Mouse (Mus musculus) cortical plate, adult 2 months (tissue): ENCODE results near the gene Kank4. TPM values are rescaled to one million over a fixed set of nuclear protein-coding genes. Genes with fewer than 3 reads are reported as not detected.
"Not testable (repeated sequence)": the region's sequence is repeated elsewhere in the genome, so short reads cannot be mapped to it uniquely, and the experiment has no call there.

Experiments used
- H3K27ac ChIP-seq: fragments of 200-500 bp; 2 replicates; pipeline ENCODE4 v1.5.1; 2012; ENCODE audit warnings: low read length, control low read depth, inconsistent platforms; ENCODE audit not compliant: insufficient read depth
- H3K4me1 ChIP-seq: fragments of 200-500 bp; 2 replicates; pipeline ENCODE4 v1.6.1; 2011; ENCODE audit warnings: low read length; ENCODE audit not compliant: control insufficient read depth, insufficient read depth
- H3K4me3 ChIP-seq: fragments of 200-500 bp; 2 replicates; pipeline ENCODE4 v1.5.1; 2011; ENCODE audit warnings: mild to moderate bottlenecking, low read length, control low read depth; ENCODE audit not compliant: insufficient read depth
- CTCF ChIP-seq: fragments of 200-500 bp; IDR thresholded peaks from 2 replicates; pipeline ENCODE4 v1.5.1; 2011; ENCODE audit warnings: mild to moderate bottlenecking, control low read depth, low read length; ENCODE audit not compliant: insufficient read depth; ENCODE audit errors: extremely low read depth
- POLR2A ChIP-seq: fragments of 200-500 bp; IDR thresholded peaks from 2 replicates; pipeline ENCODE4 v1.6.1; 2011; ENCODE audit warnings: mild to moderate bottlenecking, low read length, control low read depth; ENCODE audit not compliant: insufficient read depth; ENCODE audit errors: extremely low read depth
- polyA plus RNA-seq: library from polyadenylated mRNA; depleted of rRNA; stranded (reverse); fragments of >200 nt; gene quantifications from 2 replicates; pipeline ENCODE4 v1.2.3, GENCODE M21; 2012; rRNA removed

Kank4 gene
- 2.4 and 2.5 TPM in 2 replicates for polyA plus RNA-seq

DNA sequence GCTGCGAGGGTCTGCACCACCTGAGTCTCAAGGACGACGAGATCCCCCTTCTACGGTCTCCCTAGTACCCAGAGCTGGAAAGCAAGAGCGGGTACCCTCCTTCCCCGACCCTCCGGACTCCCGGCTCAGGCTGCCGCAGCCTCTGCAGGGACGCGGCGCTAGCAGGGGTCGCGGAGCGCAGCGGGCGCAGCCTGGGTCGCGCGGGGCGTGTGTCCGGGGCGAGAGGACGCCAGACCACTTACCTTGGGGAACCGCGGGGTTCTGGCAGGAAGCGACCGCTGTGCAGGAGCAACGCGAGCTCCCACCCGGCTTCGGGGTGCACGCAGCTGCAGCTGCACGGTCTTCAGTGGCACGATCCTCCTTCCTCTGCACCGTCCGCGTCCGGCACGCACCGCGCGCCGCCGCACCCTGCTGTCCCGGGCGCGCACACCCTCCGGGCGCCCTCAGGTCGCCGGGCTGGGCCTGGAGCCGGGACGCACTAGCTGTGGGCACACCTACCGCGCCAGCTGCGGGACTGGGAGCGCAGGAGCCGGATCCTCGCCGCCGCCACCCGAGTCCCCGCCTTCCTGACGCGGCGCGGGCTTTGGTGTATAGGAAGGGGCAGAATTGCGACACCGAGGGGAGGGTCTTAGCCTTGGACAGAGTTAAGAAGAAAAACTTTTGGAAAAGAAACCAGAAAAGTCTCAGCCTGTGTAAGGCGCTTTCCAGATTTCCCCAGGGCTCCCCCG, at the start of gene Kank4:
TSS of gene Kank4 (minus strand) at position 354 of the 728 bp plus-strand sequence.
- Histone ChIP-seq H3K4me1 (no peaks in the 10 kb centered on the region), H3K27ac (no peak within 1 kb of the TSS), H3K4me3 (peak within 1 kb of the TSS; percentile 52)
- TF ChIP-seq POLR2A = no peak
- no peak for TF ChIP-seq CTCF

DNA sequence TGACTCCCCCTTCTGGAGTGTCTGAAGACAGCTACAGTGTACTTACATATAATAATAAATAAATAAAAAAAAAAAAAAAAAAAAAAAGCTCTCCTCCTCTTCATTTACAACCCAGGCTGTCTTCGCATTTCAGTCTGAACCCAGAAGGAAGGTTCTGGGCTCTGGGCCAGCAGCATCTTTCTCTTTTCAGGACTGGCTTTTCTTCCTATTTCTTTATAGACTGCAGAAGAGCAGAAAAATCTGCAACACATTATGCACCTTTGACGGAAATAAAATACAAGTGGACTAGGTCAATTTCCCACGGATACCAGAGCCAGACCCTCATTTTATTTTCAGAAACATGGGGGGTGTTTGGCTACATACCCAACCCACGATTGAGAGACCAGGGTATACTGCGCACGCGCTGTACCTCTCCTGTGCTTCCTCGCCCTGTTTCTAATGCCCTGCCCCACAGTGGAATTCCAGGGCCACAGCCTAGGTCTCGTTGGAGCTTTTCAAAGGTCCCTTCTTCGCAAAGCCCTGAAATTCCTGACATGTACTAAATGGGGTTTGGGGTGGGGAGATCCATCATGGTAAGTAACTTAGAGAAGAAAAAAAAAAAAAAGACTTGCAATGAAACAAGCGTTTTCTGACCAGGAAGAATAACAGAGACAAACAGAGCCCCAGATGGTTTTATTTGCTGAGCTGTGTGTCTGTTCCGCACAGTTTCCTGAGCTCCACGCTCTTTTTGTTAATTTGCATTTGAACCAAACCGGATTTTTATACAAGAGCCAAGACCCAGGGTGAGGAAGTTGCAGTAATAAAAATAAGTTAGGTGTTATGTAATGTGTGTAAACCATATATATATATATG, 48.3 kb upstream of the Kank4 start:
- Histone ChIP-seq H3K4me1 (no peaks in the 10 kb centered on the region), H3K4me3 (no peak overlapping the region), H3K27ac (no peak overlapping the region)
- TF ChIP-seq CTCF (no peak), POLR2A (no peak)

DNA sequence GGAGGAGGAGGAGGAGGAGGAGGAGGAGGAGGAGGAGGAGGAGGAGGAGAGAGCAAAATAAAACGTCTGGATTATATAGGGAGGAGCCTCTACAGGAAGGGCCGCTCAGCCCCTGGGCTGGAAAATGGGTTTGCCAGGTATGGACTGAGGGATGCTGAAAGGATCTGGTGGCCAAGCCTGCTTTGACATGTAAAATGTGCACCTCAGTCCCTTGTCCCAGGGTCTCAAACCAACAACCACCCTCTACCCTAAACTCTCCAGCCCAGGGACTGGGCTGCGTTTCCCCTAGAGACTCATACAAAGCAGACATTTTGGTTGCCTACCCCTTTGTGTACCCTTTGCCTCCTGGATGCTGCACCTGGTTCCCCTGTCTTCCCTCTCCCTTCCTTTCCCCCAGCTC, 47.2 kb upstream of the Kank4 start:
- Histone ChIP-seq H3K4me1 (no peaks in the 10 kb centered on the region), H3K27ac (no peak overlapping the region), H3K4me3 (no peak overlapping the region)
- TF ChIP-seq CTCF (no peak), POLR2A (no peak)

DNA sequence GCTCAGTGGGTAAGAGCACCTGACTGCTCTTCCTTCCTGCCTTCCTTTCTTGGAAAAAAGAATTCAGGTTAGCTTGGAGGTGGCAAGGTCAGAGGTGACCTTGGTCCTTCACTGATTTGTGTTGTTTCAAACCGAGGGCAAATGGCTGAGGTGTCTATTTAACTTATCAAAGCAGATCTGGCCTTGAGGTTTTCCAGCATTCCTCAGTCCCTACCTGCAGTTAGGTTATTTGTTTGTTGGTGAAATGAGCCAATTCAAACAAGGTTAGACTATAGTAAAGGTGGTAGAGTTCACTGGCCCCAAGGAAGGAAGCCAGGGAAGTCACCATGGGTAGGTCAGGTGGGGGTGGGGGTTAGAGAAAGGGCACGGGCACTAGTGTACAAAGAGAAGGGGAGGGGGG, 46.8 kb upstream of the Kank4 start:
- Histone ChIP-seq H3K4me1 (no peaks in the 10 kb centered on the region), H3K4me3 (no peak overlapping the region), H3K27ac (no peak overlapping the region)
- TF ChIP-seq POLR2A (no peak), CTCF (no peak)

DNA sequence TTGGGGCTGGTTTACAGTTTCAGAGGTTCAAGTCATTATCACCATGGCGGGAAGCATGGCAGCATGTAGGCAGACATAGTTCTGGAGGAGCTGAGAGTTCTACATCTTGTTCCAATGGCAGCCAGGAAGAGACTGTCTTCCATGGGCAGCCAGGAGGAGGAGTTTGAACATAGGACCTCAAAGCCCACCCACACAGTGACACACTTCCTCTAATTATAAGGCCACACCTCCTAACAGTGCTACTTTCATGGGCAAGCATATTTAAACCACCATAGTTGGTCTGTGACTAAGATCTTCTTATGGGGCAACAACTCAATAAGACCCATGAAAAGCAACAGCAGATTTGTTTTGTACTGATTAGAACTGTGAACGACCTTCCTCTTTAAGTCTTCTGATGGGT, 46.1 kb upstream of the Kank4 start:
- Histone ChIP-seq H3K4me3 (no peak overlapping the region), H3K4me1 (no peaks in the 10 kb centered on the region), H3K27ac (no peak overlapping the region)
- no peak for TF ChIP-seq CTCF

DNA sequence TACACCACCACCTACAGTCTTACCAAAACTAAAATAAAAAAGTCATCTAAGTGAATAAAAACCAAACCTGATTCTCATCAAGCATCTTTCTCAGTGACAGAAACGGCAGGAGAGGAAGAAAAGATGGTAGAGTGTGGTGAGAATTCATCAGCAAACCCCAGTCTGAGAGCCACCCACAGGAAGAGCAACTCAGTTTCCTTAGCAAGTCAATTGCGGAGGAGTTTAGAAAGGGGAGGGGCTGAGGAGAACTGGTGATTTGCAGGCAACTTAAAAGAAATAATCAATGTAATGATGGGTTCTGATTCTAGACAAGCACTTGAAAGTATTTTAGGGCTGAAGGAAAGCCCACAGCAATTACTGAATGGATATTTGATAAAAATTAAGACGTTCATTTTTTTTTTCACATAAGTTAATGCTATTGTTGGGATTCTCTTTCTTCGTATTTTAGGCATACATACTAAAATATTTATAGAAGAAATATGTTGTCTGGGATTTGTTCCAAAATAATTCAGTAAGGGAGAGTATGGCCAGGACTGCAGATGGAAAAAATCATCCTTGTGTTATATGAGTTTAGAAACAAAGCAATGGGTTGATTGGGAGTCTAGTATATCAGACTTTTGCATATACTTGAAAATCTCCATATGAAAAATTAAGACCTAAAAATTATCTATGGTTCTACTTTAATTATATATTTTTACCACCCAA, 41.0 kb upstream of the Kank4 start:
- no peak overlapping the region for H3K4me3 ChIP-seq

DNA sequence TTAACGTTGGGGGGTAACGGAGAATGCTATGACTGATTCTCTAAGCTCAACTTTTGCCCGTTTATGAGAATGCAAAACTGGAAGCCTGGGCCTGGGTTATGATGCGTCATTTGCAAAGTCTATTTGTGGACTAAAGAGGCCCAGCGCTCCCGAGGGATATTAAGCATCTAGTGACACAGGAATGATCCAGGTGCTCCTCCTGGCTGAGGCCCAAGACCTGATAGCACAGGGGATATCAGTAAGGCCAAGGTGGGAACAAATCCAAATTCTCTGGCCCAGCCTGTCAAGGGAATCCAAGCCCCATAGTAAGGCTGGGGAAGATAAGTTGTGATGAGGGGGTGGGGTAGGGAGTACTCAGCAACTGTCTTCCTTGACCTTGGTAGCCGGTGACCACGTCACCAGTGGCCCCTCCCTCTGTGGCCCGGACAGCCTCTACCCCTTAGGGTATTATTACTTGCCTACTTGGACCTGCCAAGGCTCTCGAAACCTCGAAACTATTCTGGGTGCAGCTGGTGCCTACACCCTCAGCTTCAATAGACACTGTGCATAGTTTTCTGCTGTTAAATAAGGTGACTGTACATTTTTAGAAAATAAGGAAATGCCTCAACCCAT, 39.8 kb upstream of the Kank4 start:
- TF ChIP-seq POLR2A = no peak
- no peak for TF ChIP-seq CTCF
- Histone ChIP-seq H3K4me3 (no peak overlapping the region), H3K27ac (no peak overlapping the region), H3K4me1 (no peaks in the 10 kb centered on the region)

More for the DNA sequence above, 41.0 kb upstream of the Kank4 start:
- H3K27ac ChIP-seq = no peak overlapping the region
- no peaks in the 10 kb centered on the region for H3K4me1 ChIP-seq
- TF ChIP-seq CTCF = no peak

DNA sequence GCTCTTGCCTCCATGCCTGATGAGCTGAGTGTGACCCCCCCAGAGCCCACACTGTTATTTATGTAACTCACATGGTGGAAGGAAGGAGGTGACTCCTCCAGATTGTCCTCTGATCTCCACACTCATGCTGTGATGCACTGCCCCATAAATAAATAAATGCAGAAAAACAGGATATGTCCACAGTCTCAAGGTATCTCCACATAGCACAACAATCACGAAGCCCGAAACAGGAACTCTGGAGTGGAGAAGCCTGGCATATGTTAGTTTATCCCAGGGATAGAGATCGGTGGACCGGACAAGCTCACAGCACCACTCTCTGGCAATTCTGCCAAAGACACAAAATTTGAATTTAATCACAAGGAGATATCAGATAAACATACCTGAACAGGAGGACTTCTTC, 36.6 kb upstream of the Kank4 start:
- H3K27ac ChIP-seq = no peak overlapping the region
- no peak for TF ChIP-seq POLR2A
- no peak overlapping the region for H3K4me3 ChIP-seq
- H3K4me1 ChIP-seq = no peaks in the 10 kb centered on the region

DNA sequence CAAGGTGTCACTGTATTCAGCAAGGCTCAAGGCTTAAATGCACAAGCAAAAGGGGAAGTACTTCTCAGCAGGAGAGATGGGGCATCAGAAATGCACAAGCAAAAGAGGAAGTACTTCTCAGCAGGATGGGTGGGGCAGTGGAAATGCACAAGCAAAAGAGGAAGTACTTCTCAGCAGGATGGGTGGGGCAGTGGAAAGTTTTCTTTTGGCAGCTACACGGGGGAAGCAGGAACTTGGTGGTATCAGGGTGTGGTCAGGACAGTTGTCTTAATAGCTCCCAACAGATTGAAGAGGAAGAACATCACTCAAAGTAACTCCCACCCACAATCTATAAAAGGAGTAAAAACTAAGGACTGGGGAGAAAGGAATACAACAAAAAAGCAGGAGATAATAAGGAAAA, 33.1 kb upstream of the Kank4 start:
- not testable (repeated sequence) for H3K4me3 ChIP-seq, H3K4me1 ChIP-seq, H3K27ac ChIP-seq
